Mouse (Mus musculus) spleen, postnatal 4 days (tissue): ENCODE data around the gene Ogdhl.

ENCODE experiments used
- DNase-seq, 2 experiments: peaks; one replicate each; pipeline ENCODE4 v3.0.0; 2022; ENCODE audit warnings: low spot score in 2 of 2

The Ogdhl gene

DNA sequence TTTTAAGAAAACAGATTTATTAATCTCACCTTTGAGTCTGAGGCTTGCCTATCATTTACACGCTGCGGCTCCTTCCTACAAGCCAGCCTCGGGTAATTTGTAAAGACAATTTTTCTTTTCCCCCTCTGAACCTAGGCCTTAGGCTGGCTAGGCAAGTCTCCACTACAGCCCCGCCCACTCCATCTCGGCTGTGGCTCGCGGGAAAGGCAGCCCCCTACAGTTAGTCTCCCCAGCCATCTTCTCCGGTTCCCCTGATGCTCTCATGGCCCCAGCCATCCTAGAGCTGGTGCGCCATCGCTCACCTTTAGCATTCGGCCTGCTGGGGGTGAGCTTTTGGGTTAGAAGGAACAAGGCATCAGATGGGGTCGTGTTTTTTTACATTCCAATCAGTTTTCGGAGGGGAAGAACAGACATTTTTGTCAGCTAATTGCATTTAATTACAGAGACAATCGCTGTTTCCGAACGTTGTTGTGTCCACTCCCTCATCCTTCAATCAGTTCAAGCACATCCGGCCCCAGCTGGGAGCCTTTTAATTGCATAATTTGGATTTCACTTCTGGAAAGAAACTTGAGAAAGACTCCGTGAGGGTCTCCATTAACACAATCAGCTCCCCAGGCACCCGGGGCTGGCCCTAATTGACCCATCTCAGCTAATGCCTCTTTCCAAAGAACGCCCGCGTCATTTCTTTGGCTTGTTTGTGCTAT, 57.7 kb downstream of the Ogdhl start:
- DNase-seq: no peak

DNA sequence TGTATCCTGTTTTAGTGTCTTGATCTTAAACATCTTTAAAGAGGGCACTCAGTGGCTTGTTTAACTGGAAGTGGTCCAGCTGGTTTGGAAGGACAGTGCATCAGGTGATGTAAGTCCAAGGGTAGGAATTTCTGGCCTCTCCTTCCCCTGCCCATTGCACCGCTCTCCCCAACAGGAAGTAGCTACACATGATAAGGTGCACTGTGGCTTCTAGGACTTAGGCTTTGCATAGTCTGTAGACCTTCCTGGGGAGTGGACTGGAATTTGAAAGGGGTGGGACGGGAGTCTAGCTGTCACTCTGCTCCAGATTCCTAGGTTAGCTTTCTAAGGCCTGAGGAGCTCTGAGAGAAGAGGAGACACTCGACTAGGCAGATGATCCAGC, 58.3 kb downstream of the Ogdhl start:
- no peak for DNase-seq

DNA sequence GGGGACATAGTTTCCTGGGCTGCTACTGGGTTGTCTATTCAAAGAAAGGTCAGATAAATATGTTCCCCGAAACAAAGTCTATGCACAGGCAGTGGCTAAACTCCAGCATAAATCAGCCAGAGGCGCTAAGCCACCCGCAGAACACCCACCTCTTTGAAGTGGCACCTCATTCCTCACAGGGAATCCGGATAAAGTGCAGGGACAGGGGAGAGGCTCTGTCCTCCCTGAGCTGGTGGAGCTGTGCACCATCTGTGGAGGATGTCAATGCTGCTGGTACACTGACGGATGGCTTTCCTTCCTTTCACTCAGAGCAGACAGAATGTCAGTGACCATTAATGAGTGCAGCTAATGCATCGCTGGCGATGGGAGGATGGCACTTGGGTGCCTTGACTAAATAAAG, 59.2 kb downstream of the Ogdhl start:
- DNase-seq: no peak

DNA sequence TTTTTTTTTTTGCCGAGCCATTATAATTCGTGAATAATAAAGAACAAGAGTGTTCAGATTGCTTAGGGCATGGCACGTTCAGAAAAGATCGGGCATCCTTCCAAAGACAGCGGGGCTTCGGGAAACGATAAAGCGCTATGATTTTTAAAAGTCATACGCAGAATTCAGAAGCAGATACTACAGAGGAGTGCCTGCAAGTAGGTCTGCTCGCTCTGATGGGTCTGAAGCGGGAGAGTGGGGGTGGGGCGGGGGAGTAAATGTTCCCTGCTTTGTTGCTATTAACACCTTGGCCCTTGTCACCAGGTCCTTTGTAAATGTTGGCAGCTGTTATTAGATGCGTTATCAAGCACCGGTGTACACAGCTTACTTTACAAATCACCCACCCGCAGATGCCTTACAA, 59.8 kb downstream of the Ogdhl start:
- no peak for DNase-seq

DNA sequence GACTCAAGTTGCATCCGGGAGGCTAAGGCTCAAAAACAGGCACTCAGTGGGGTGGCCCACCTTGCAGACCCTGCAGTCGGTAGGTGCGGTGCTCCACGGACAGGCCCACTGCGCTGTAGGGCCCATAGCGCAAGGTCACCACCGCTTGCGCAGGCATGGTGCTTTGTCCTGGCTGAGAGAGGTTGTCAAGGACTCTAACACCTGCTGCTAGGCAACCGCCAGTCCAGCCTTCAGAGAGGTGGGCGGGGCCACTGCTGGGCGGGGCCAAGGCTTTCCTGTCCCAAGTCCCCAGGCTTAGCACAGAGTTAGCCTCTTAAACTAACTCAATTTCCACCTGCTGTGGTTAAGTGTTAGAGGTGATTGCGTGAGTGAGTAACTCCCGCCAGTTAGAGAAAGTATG, 66.4 kb downstream of the Ogdhl start, which contains the start of gene 1700024G13Rik:
TSS of gene 1700024G13Rik (minus strand) at position 196 of the 400 bp plus-strand sequence.
- DNase-seq: peak in 1 of 2 experiments; percentile 23
